In genomic region chr3:68817321-68817720, GRCm38 (mm10) we compare ENCODE assay signal across 31 mouse cellular contexts. TPM values are rescaled to one million over a fixed set of nuclear protein-coding genes. Genes with fewer than 3 reads are reported as not detected.
"Had no signal": no experiment of that assay in that cellular context is flagged by ENCODE, and none has a peak within 500 bp of the region (broad histone marks: within the 10 kb centered on the region; RNA-seq: fewer than 3 reads in every experiment).

No protein-coding gene starts in this region.

- H3K27ac ChIP-seq: embryonic facial prominence, embryonic 10.5 days; embryonic facial prominence, embryonic 12.5 days; embryonic facial prominence, embryonic 13.5 days; embryonic facial prominence, embryonic 15.5 days; forebrain, embryonic 10.5 days; forebrain, embryonic 12.5 days; forebrain, embryonic 13.5 days; forebrain, embryonic 15.5 days; gastrocnemius, adult 2 months; heart, adult 2 months had no signal

- H3K4me3 ChIP-seq: embryonic facial prominence, embryonic 10.5 days; embryonic facial prominence, embryonic 12.5 days; embryonic facial prominence, embryonic 13.5 days; embryonic facial prominence, embryonic 15.5 days; erythroblast, embryonic 14.5 days; forebrain, embryonic 10.5 days; forebrain, embryonic 12.5 days; forebrain, embryonic 13.5 days; forebrain, embryonic 15.5 days; gastrocnemius, adult 2 months; heart, adult 2 months had no signal

- H3K36me3 ChIP-seq: embryonic facial prominence, embryonic 10.5 days; embryonic facial prominence, embryonic 12.5 days; embryonic facial prominence, embryonic 13.5 days; embryonic facial prominence, embryonic 15.5 days; forebrain, embryonic 10.5 days; forebrain, embryonic 12.5 days; forebrain, embryonic 15.5 days had no signal

- DNase-seq: cerebellum, adult 18-20 months; cerebellum, adult 2 months; cerebellum, adult 8-10 months; cerebellum, adult 9-10 months; cerebellum, adult 9-11 months; cerebellum, postnatal 10 days; cerebellum, postnatal 14 days; cerebellum, postnatal 25 days; cerebellum, postnatal 36 days; embryo, embryonic 11 days; forebrain, postnatal 0 days; gastrocnemius, adult 2 months; gastrocnemius, postnatal 10 days; gastrocnemius, postnatal 14 days; gastrocnemius, postnatal 25 days; gastrocnemius, postnatal 36 days; heart, adult 2 months had no signal

- H3K4me2 ChIP-seq: embryonic facial prominence, embryonic 12.5 days; embryonic facial prominence, embryonic 13.5 days; embryonic facial prominence, embryonic 15.5 days; forebrain, embryonic 12.5 days; forebrain, embryonic 13.5 days; forebrain, embryonic 15.5 days had no signal

- H3K9me3 ChIP-seq: embryonic facial prominence, embryonic 10.5 days; embryonic facial prominence, embryonic 12.5 days; embryonic facial prominence, embryonic 13.5 days; embryonic facial prominence, embryonic 15.5 days; forebrain, embryonic 10.5 days; forebrain, embryonic 12.5 days; forebrain, embryonic 13.5 days; forebrain, embryonic 15.5 days had no signal

- H3K9ac ChIP-seq: embryonic facial prominence, embryonic 12.5 days; embryonic facial prominence, embryonic 13.5 days; embryonic facial prominence, embryonic 15.5 days; forebrain, embryonic 12.5 days; forebrain, embryonic 13.5 days; forebrain, embryonic 15.5 days; forebrain, postnatal 0 days had no signal

- ATAC-seq: forebrain, embryonic 13.5 days; forebrain, embryonic 14.5 days; forebrain, embryonic 15.5 days; forebrain, embryonic 16.5 days; forebrain, postnatal 0 days had no signal

- H3K4me1 ChIP-seq: embryonic facial prominence, embryonic 10.5 days; embryonic facial prominence, embryonic 12.5 days; embryonic facial prominence, embryonic 13.5 days; embryonic facial prominence, embryonic 15.5 days had no signal

- H3K27me3 ChIP-seq: embryonic facial prominence, embryonic 12.5 days; embryonic facial prominence, embryonic 13.5 days; embryonic facial prominence, embryonic 15.5 days; forebrain, embryonic 12.5 days; forebrain, embryonic 13.5 days; forebrain, embryonic 15.5 days had no signal

RNA-seq across cellular contexts. Expression of gene 1110032F04Rik, which starts 52.1 kb away (rescaled TPM):
- total RNA-seq: gastrocnemius, adult 18-20 months; gastrocnemius, adult 8-10 months; gastrocnemius, postnatal 36 days; granulocyte monocyte progenitor cell, adult 5-6 weeks had no signal
